Mouse (Mus musculus) adrenal gland, postnatal 10 days (tissue): ENCODE results near the gene Slfn5. TPM values are rescaled to one million over a fixed set of nuclear protein-coding genes. Genes with fewer than 3 reads are reported as not detected.
A peak's percentile ranks its signal among the peaks of the same experiment; 100 is the strongest.
"Not testable (repeated sequence)": the region's sequence is repeated elsewhere in the genome, so short reads cannot be mapped to it uniquely, and the experiment has no call there.

ENCODE experiments used
- DNase-seq: peaks from one replicate; pipeline ENCODE4 v3.0.0; 2021; ENCODE audit warnings: mixed read lengths
- long read RNA-seq, 2 experiments: library from polyadenylated mRNA; stranded (forward); transcript quantifications; one replicate each; pipeline ENCODE4 v2.0.0; 2021
- total RNA-seq, 2 experiments: library from RNA; stranded (reverse); gene quantifications; 2 replicates each; pipeline ENCODE4 v1.2.3; 2021

Slfn5 gene
- 10 to 100 TPM; 46.0 to 46.6 TPM for total RNA-seq
- long read RNA-seq, experiment 1, partial matches to known transcripts = 3 of 26 reads
- long read RNA-seq, experiment 1, other reads (novel, unspliced or antisense) = 23 of 26 reads
- long read RNA-seq, experiment 2, partial matches to known transcripts = 0 of 11 reads
- long read RNA-seq, experiment 2, other reads (novel, unspliced or antisense) = 11 of 11 reads

DNA sequence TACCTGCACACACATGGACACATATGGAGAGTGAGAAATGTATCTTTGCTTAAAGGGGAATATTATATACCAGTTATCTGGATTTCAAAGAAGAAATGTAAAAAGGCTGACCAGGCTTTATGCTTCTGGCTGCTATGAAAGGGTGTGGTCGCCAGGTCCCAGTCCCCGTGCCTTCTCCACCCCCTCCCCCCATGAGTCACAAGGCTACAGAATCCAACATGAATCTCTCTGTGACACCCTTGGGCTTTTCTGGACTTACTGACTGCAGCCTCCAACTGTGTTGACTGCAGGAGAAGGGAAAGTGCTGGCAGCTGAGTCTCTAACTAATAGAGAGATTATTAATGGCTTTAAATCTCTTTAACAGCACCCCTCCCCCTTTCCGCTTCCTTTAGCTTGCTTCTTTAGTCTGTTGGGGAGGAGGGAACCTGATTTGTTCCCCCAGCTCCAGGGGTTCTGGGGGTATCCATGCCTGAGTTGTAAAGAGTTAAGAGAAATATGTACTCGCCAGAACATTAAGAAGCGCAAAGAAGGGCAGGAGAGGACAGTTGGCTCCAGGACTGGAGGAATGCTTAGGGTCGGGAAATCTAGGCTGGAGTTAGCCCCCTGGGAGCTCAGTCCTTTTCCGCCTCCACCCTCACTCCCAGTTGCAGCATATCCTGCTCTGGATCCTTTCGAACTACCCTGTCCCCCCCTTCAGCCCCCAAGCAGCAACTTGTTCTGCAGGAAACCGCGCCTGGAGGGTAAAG lies at the start of gene Slfn5:
Gene Slfn5 (plus strand): TSS at position 614 of the 746 bp plus-strand sequence.
- DNase-seq = peak; percentile 34

DNA sequence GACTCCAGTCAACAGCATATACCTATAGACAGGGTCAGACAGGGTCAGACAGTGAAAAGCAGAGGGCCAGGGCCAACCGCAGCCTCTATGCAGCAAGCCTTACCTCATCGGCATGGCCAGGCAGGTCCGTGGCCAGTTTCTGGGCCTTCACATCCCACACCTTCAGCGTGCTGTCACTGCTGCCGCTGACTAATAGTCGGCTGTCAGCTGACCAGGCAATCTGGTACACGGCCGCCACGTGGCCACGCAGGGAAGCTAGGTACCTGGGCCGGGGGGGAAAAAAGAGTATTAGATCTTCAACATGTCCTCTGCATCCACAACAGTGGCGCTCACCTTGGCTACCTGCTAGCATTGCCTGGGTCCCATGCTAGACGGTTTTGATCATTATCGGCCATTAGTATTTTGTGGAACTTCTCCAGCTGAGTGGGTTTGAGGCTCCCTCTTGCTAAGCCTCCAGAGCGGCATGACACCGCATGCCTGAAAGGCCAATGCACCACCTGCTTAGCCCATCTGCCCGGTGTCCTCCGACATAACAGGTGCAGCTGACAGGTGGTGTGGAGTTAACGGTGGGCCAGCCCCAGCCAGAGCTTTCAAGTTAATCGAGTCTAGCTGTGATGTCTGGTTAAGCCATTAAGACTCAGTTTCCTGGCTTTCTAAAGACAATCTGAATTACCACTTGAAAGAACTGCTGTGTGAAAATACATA lies 49.4 kb upstream of the Slfn5 start:
- no peak for DNase-seq

DNA sequence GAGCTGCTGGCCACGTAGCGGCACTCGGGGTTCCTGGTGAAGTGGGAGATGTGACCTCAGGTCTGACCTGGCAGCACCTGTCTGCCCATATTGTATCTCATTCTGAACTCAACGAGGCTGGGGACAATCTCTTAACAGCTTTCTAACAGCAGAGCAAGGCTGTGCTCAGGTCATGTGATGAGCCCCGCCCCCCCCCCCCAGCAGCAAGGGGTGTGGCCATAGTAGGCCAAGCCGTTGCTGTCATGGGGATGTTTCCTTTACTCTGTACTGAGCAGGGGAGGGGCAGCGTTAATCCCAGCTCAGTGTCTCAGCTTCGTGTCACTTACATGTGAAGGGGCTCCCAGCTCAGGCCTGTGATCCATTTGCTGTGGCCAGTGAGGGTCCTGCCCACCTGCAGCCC lies 46.2 kb upstream of the Slfn5 start:
- no peak for DNase-seq

DNA sequence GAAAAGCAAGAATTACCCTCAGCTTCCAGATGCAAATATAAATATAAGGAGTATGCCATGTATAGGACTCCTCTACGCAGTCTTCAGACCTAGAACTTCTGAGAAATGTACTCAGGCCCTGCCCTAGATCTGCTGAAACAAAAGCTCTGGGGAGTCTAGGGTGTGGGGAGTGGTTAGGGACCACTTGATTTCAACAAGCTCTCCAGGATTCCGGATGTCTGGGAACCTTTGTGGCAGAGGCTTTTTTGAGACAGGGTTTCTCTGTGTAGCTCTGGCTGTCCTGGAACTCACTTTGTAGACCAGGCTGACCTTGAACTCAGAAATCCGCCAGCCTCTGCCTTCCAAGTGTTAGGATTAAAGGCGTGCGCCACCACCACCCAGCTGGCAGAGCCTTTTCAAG lies 45.3 kb upstream of the Slfn5 start:
- DNase-seq = no peak

GRCm38 (mm10) chr11:82907651-82908607 lies 43.2 kb upstream of the Slfn5 start, which contains the start of gene Nle1:
Nle1 (minus strand) TSS chr11:82908411.
- peak; percentile 97 for DNase-seq

DNA sequence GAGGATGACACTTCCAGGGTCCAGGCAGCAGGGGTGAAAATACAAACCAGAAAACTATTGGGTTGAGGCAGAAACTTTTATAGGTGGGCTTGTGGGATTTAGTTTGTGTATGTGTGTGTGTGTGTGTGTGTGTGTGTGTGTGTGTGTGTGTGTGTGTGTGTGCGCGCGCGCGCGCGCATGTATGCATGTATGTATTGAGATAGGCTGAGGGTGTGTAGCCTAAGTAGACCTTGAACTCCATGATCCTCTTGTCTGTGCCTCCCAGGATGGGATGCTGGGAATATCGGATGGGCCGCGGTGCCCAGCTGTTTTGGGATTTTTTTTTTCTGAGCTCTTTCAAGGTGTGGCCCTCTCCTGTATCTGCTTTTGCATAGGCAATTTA lies 42.5 kb upstream of the Slfn5 start:
- no peak for DNase-seq

DNA sequence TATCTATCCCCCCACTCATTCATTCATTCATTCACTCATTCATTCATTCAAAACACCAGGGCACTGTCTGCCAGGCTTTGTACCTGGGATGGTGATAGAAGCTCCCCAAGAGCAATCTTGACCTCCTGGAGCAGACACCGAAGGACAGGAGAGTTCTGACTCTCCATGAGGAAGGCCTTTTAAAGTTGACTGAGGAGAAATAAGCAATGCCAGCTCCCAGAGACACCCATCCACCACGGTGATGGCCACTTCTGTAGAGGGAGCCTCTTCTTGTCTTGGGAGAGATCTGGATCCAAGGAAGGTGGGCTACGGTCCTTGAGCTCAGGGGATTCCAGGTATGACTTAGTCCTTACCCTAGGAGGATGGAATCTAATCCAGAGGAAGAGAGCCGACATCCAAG lies 40.9 kb upstream of the Slfn5 start, which contains the start of gene Unc45b:
Gene Unc45b (plus strand): TSS at position 301 of the 400 bp plus-strand sequence.
- DNase-seq = no peak

GRCm38 (mm10) chr11:82910679-82911389 lies 40.3 kb upstream of the Slfn5 start:
- no peak for DNase-seq

- DNase-seq = peak; percentile 88
These were observed 36.3 kb upstream of the Slfn5 start for GRCm38 (mm10) chr11:82914711-82915352.

DNA sequence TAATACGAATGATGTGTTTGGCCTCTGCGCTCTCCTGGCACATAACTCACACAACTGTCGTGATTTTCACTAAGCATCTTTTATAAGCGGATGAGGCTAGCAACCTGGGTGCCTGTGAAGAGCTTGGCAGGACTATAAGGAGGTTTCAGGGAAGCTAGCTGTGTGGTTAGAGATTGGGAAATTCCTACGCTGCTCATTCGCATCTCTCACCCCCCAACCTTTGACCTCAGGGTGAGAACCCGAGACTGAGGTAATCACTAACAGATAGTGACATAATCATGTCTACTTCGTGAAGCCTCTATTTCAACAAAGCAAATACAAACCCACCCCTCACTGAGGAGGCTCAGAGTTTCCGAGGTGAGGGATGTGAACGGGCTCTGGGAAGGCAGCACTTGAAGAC lies 30.4 kb upstream of the Slfn5 start:
- DNase-seq = no peak

DNA sequence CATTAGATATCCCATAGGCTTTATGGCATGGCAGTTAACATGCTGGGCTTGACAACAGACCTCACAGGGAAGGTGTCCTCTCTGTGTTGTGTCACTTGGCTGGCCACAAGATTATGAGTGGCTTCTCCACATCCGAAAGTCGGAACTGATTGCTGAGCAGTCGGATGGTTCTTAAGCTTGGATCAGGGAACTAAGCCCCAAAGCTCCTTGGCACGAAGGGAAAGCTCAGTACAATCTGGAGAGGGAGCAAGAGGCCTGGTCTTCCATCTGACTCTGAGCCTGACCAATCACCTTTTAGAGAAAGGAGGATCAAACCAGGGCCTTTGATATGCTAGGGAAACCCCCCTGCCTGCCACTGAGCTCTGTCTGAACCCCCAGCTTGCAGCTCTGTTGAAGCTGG lies 29.5 kb upstream of the Slfn5 start:
- no peak for DNase-seq

GRCm38 (mm10) chr11:82923910-82924309 lies 27.2 kb upstream of the Slfn5 start:
- DNase-seq = not testable (repeated sequence)

DNA sequence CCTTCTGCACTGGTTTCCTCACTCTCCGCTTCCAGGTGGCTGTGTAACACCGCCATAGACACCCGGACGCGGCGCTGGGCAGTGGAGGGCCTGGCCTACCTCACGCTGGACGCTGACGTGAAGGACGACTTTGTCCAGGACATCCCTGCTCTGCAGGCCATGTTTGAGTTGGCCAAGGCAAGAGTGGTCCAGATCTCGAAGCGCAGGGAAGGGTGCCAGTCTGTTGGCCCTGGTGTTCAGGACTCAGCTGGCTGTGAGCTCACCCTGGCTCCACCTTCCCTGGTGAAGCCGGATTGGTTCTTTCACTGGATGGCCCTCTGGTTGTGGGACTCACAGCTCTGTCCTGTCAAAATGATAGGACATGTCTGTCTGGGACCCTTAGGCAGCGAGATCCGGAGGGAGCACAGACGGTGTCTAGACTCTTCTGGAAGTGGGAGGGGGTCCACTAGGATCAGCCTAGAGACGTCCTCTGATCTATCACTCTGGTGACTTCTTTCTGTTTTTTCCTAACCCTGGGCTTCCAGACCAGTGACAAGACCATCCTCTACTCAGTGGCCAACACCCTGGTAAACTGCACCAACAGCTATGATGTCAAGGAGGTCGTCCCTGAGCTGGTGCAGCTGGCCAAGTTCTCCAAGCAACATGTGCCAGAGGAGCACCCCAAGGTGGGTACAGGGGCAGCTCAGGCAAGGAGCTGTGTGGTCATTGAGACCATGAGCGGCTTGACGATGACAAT lies 22.1 kb upstream of the Slfn5 start:
- DNase-seq = peak; percentile 9

DNA sequence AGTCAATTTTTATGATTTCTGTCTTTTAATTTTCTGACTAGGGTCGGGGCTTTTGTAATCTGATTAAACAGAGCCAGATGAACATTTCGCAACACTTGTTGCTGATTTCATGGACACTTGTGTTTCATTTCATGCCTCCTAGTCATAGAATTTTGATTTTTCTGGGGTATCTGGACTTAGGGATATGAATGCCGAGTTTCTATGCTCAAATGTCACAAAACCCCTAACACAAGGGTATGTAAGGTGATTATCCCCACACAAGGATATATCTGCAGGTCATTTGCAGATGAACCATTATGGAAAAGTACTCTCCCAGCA lies 21.6 kb upstream of the Slfn5 start:
- no peak for DNase-seq

GRCm38 (mm10) chr11:82930391-82930955 lies 20.7 kb upstream of the Slfn5 start:
- peak; percentile 40 for DNase-seq

- DNase-seq = peak; percentile 21
These were observed 20.0 kb upstream of the Slfn5 start for GRCm38 (mm10) chr11:82931161-82931560.

- peak; percentile 36 for DNase-seq
These were observed 19.3 kb upstream of the Slfn5 start for GRCm38 (mm10) chr11:82931671-82932450.

DNA sequence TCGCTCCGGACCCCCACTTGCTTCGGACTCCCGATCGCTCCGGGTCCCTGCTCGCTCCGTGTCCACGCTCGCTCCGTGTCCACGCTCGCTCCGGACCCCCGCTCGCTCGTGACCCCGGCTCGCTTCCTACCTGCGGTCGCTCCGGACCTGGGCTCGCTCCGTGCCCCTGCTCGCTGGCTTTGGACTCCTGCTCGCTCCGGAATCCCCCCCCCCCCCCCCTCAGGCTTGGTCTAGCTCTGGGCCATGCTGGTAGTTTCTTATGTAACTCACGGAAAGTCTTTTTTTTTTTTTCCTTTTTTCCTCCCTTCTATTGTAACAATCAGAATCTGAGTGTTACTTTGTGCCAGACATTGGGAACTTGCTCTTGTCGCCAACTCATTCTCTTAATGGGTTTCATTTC lies 18.0 kb upstream of the Slfn5 start:
- DNase-seq = no peak

- DNase-seq = no peak
These were observed 7.8 kb upstream of the Slfn5 start for GRCm38 (mm10) chr11:82943336-82943735.
